Mouse (Mus musculus) adrenal gland, adult 8-10 months (tissue): ENCODE data around the gene Trim25. TPM values are rescaled to one million over a fixed set of nuclear protein-coding genes. Genes with fewer than 3 reads are reported as not detected.
"Not testable (repeated sequence)": the region's sequence is repeated elsewhere in the genome, so short reads cannot be mapped to it uniquely, and the experiment has no call there.

Experiments used
- DNase-seq: peaks from one replicate; pipeline ENCODE4 v3.0.0; 2022
- total RNA-seq, 4 experiments: library from RNA; stranded (reverse); gene quantifications; 2 replicates each; pipeline ENCODE4 v1.2.4; 2022

The Trim25 gene
- total RNA-seq, 4 experiments from 2014 or later, result 136 to 188 (median 157) TPM

GRCm38 (mm10) chr11:89025603-89026002 is 26.4 kb downstream of the Trim25 start:
- DNase-seq, result no peak

- no peak for DNase-seq
Measured at GRCm38 (mm10) chr11:89026117-89026516, 26.9 kb downstream of the Trim25 start.

GRCm38 (mm10) chr11:89027955-89028361 is 28.8 kb downstream of the Trim25 start:
- no peak for DNase-seq

GRCm38 (mm10) chr11:89028871-89029405 is 29.8 kb downstream of the Trim25 start:
- no peak for DNase-seq

- DNase-seq, result no peak
Measured at GRCm38 (mm10) chr11:89030552-89030951, 31.4 kb downstream of the Trim25 start.

- no peak for DNase-seq
Measured at GRCm38 (mm10) chr11:89031189-89031588, 32.0 kb downstream of the Trim25 start.

GRCm38 (mm10) chr11:89034592-89034991 is 35.4 kb downstream of the Trim25 start:
- DNase-seq, result no peak

GRCm38 (mm10) chr11:89035552-89035951 is 36.4 kb downstream of the Trim25 start:
- no peak for DNase-seq

- no peak for DNase-seq
Measured at GRCm38 (mm10) chr11:89038496-89038895, 39.3 kb downstream of the Trim25 start.

GRCm38 (mm10) chr11:89039325-89039724 is 40.1 kb downstream of the Trim25 start:
- no peak for DNase-seq

- DNase-seq, result not testable (repeated sequence)
Measured at GRCm38 (mm10) chr11:89041073-89041472, 41.9 kb downstream of the Trim25 start.

GRCm38 (mm10) chr11:89043046-89043445 is 43.9 kb downstream of the Trim25 start:
- no peak for DNase-seq

GRCm38 (mm10) chr11:89045501-89045900 is 46.3 kb downstream of the Trim25 start:
- DNase-seq, result not testable (repeated sequence)

GRCm38 (mm10) chr11:89046021-89046420 is 46.8 kb downstream of the Trim25 start:
- DNase-seq, result no peak

- DNase-seq, result no peak
Measured at GRCm38 (mm10) chr11:89051767-89052166, 52.6 kb downstream of the Trim25 start.

- DNase-seq, result no peak
Measured at GRCm38 (mm10) chr11:89055931-89056690, 56.9 kb downstream of the Trim25 start.

- no peak for DNase-seq
Measured at GRCm38 (mm10) chr11:89058515-89059270, 59.5 kb downstream of the Trim25 start.

GRCm38 (mm10) chr11:89059919-89060422 is 60.8 kb downstream of the Trim25 start:
- DNase-seq, result no peak

GRCm38 (mm10) chr11:89060423-89061089 is 61.4 kb downstream of the Trim25 start:
- DNase-seq, result peak; percentile 89

GRCm38 (mm10) chr11:89061362-89061761 is 62.2 kb downstream of the Trim25 start:
- DNase-seq, result no peak

- DNase-seq, result no peak
Measured at GRCm38 (mm10) chr11:89064312-89064711, 65.1 kb downstream of the Trim25 start.

GRCm38 (mm10) chr11:89065297-89065696 is 66.1 kb downstream of the Trim25 start:
- DNase-seq, result no peak

- no peak for DNase-seq
Measured at GRCm38 (mm10) chr11:89066126-89066525, 67.0 kb downstream of the Trim25 start.
